Mouse (Mus musculus) heart, postnatal 0 days (tissue): ENCODE data around the gene Rdh16f1. TPM values are rescaled to one million over a fixed set of nuclear protein-coding genes. Genes with fewer than 3 reads are reported as not detected.

ENCODE experiments used
- ATAC-seq: fragments of 200-750 bp; cut with Nextera tagmentation; 2 replicates; pipeline ENCODE4 v1.8.0; 2017; ENCODE audit warnings: low read depth, moderate number of reproducible peaks, moderate library complexity; ENCODE audit not compliant: insufficient read depth
- DNase-seq: peaks from one replicate; pipeline ENCODE4 v3.0.0-alpha.2; 2016; ENCODE audit warnings: low spot score
- H3K27ac ChIP-seq: fragments of 300-500 bp; sonication (generic); 2 replicates; pipeline ENCODE4 v1.5.1; 2014; ENCODE audit warnings: low read depth, mild to moderate bottlenecking
- H3K27me3 ChIP-seq: fragments of 300-500 bp; sonication (generic); 2 replicates; pipeline ENCODE4 v1.6.1; 2014; ENCODE audit warnings: low read length, mixed read lengths; ENCODE audit not compliant: control insufficient read depth, insufficient read depth
- H3K36me3 ChIP-seq: fragments of 300-500 bp; sonication (generic); replicated peaks from 2 replicates; pipeline ENCODE4 v1.6.1; 2014; ENCODE audit warnings: low read length, mixed read lengths; ENCODE audit not compliant: control insufficient read depth, insufficient read depth
- H3K4me1 ChIP-seq: fragments of 300-500 bp; sonication (generic); 2 replicates; pipeline ENCODE4 v1.6.1; 2014; ENCODE audit warnings: antibody characterized with exemption; ENCODE audit not compliant: control insufficient read depth, insufficient read depth
- H3K4me2 ChIP-seq: fragments of 300-500 bp; sonication (generic); 2 replicates; pipeline ENCODE4 v1.6.1; 2014; ENCODE audit warnings: low read depth, mild to moderate bottlenecking, low read length, moderate library complexity
- H3K4me3 ChIP-seq: fragments of 300-500 bp; sonication (generic); 2 replicates; pipeline ENCODE4 v1.5.1; 2014; ENCODE audit warnings: low read depth, low read length
- H3K9ac ChIP-seq: fragments of 300-500 bp; sonication (generic); replicated peaks from 2 replicates; pipeline ENCODE4 v1.6.1; 2014; ENCODE audit warnings: low read depth, low read length, mixed read lengths
- H3K9me3 ChIP-seq: fragments of 300-500 bp; sonication (generic); replicated peaks from 2 replicates; pipeline ENCODE4 v1.6.1; 2016; ENCODE audit warnings: low read length; ENCODE audit not compliant: control insufficient read depth
- CTCF ChIP-seq: IDR thresholded peaks from 2 replicates; pipeline ENCODE4 v1.5.1; 2016; ENCODE audit warnings: antibody characterized with exemption, control low read depth, low read depth
- EP300 ChIP-seq: IDR thresholded peaks from 2 replicates; pipeline ENCODE4 v1.6.1; 2016; ENCODE audit warnings: antibody characterized with exemption, low read depth
- WGBS: fragments of 180-500 bp; shearing (Covaris S2); extraction: QIAGEN DNeasy Blood & Tissue Kit; methylation state at CpG from one replicate; pipeline ENCODE4 v1.1.7; 2014; 5-methylcytosine and 5-hydroxymethylcytosine counted together
- polyA plus RNA-seq: library from polyadenylated mRNA; unstranded; fragments of >200 nt; fragmentation: Nextera tagmentation; extraction: Ambion mirVana; gene quantifications from 2 replicates; pipeline ENCODE4 v1.2.1, GENCODE M21; 2015
- total RNA-seq: library from RNA; depleted of rRNA; stranded (reverse); fragments of >200 nt; gene quantifications from 2 replicates; pipeline ENCODE4 v1.2.3, GENCODE M21; 2014; ENCODE audit warnings: low replicate concordance

Rdh16f1 gene
- total and polyA plus RNA-seq, 2 experiments from 2014 or later, result not detected

DNA sequence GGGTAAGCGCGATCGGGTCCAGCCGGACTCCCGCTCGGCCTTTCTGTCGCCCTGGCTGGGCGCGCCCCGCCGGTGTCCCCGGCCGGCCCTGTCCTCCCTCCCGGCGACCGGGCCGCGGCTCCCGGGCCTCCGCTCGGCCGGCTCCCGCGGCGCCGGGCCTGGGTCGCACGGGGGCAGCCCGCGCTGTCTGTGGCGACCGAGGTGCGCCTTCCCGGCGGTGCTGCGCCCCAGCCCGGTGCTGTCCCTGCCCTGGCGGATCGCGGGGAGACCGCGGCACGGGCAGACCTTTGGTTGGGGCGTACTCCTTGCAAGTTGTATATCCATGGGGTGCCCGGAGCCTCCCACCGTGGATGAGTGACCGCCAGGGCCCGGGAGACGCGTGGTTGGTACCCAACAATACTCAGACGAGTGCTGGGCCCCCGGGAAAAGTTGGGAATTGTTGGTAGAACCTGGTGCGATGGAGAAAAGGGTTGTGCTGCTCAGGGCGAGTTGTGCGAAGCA is 19.9 kb upstream of the Rdh16f1 start:
- Histone ChIP-seq H3K4me3 (peak overlapping the region; percentile 91), H3K27me3 (no peaks in the 10 kb centered on the region), H3K27ac (peak overlapping the region; percentile 83), H3K36me3 (peaks cover 34% of the 10 kb centered on the region), H3K4me2 (peak overlapping the region; percentile 84), H3K4me1 (peaks cover 9% of the 10 kb centered on the region), H3K9ac (peak overlapping the region; percentile 97), H3K9me3 (no peaks in the 10 kb centered on the region)
- peak; percentile 56 for ATAC-seq
- DNase-seq, result no peak
- under 1% methylated on average over 41 of the region's 55 CpGs for WGBS
- TF ChIP-seq CTCF (no peak), EP300 (no peak)

DNA sequence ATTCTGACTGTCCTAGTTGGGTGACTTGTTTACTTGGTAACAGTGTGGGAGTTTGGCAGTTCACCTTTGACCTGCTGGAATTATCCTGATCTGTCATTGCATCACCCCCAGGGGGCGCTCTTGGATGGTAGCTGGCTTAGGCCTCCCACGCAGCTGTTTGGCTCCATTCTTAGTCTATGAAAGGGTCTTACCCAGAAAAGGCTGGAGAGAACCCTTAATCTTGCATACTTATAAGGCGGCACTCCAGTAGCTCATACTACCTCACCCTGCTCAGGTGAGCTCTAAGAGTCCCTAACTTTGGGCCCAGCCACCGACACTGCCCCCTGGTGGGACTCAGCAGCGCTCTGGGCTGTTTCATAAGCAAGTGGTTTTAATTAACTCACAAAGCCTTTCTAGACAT is 14.9 kb upstream of the Rdh16f1 start:
- no peaks in the 10 kb centered on the region for H3K9me3 ChIP-seq
- H3K4me3 ChIP-seq, result no peak overlapping the region
- H3K4me1 ChIP-seq, result peaks cover 9% of the 10 kb centered on the region
- H3K27ac ChIP-seq, result no peak overlapping the region
- ATAC-seq, result no peak
- no peak for DNase-seq
- peaks cover 62% of the 10 kb centered on the region for H3K36me3 ChIP-seq
- no peak overlapping the region for H3K4me2 ChIP-seq
- H3K27me3 ChIP-seq, result no peaks in the 10 kb centered on the region
- no peak for TF ChIP-seq EP300
- TF ChIP-seq CTCF, result peak; percentile 51
- H3K9ac ChIP-seq, result no peak overlapping the region
- 67% methylated on average over 5 of the region's 5 CpGs for WGBS

DNA sequence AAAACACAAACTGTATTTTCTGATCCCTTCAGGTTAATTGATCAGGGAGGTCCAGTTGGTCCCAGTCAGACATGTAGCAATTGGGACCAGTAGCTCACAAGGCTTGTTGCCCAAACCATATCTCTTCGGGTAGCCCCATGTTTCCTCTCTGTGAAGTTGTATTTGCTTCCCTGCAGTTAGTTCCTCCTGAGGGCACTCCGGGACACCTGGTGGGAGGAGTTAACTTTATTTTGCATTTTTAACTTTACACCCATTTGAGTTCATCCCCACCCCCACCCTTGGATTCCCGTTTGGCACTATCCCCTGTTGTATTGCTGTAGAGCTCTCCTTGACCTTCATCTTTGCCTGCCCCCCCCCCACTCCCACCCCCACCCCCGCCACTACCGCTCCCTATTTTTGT is 13.7 kb upstream of the Rdh16f1 start:
- no peaks in the 10 kb centered on the region for H3K9me3 ChIP-seq
- H3K4me2 ChIP-seq, result no peak overlapping the region
- H3K4me1 ChIP-seq, result peaks cover 1% of the 10 kb centered on the region; the same call in 1 of the 2 replicates
- DNase-seq (no peak), ATAC-seq (no peak)
- no peak overlapping the region for H3K4me3 ChIP-seq
- H3K27ac ChIP-seq, result no peak overlapping the region
- TF ChIP-seq CTCF, result no peak
- no peak for TF ChIP-seq EP300
- H3K27me3 ChIP-seq, result no peaks in the 10 kb centered on the region
- WGBS, result 69% methylated on average over 5 of the region's 5 CpGs
- no peak overlapping the region for H3K9ac ChIP-seq
- peaks cover 62% of the 10 kb centered on the region for H3K36me3 ChIP-seq

DNA sequence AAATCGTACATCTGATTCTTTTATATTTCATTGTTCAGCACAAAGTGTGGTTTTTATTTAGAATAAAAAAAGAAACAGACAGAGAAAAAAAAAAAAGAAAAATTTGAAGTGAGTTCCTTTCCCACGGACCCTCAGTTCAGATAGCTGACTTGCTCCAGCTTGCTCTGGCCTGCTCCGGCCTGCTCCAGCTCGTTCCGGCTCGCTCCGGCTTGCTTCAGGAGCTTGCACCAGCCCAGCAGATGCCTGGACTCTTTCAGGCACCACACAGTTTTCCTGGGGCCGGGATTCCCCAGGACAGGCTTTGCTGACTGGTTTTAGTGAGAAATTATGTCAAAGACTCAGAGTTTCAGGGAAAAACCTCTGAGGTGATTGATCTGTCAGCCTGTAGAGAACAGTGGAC is 12.3 kb upstream of the Rdh16f1 start:
- H3K36me3 ChIP-seq, result peaks cover 51% of the 10 kb centered on the region
- no peaks in the 10 kb centered on the region; the same call in 1 of the 2 replicates for H3K4me1 ChIP-seq
- H3K27ac ChIP-seq, result no peak overlapping the region
- no peak for ATAC-seq
- DNase-seq, result no peak
- 0 out of 2 replicates have a peak overlapping the region, but pooled peaks have one; percentile 2 for H3K4me2 ChIP-seq
- H3K9ac ChIP-seq, result no peak overlapping the region
- no peaks in the 10 kb centered on the region for H3K27me3 ChIP-seq
- TF ChIP-seq CTCF (no peak), EP300 (no peak)
- no peaks in the 10 kb centered on the region for H3K9me3 ChIP-seq
- no peak overlapping the region for H3K4me3 ChIP-seq
- 81% methylated on average over 8 of the region's 8 CpGs for WGBS

DNA sequence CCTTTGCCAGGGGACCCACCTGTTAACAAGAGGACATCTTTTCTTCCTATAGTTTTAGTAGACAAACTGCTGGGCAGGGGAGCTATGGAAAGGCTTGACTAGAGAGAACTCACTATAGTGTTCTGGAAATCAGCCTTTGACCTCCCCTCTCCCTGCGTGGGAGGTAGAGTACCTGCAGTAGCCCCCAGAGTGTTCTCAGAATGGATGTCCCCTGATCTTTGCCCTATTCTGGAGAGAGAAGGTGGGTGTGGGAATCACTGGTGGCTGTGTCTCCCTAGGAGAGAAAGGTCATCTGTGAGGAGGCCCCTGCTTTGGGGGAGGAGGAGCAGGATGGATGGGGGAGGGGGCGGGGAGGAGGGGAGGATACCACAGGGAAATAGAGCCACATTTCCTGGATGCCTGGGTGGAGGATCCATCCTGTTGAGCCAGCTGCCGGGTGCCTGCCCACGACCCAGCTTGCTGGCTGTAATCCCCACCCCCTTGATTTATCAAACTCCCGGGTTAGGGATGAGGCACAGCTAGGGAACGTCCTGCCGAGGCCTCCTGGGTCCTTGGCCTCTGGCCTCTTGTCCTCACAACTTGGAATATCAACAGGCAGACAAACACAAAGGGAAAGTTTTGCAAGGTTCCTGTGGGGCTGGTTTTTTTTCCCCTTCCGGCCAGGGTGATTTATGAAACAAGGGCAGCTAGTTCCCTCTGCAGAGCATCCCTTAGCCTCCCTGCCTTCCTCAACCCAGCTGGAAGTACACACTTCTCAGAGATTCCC is 10.6 kb upstream of the Rdh16f1 start:
- no peaks in the 10 kb centered on the region for H3K27me3 ChIP-seq
- no peaks in the 10 kb centered on the region for H3K9me3 ChIP-seq
- H3K9ac ChIP-seq, result no peak overlapping the region
- ATAC-seq (peak; percentile 37), DNase-seq (no peak)
- peak overlapping the region; percentile 52 for H3K27ac ChIP-seq
- no peaks in the 10 kb centered on the region; the same call in 1 of the 2 replicates for H3K4me1 ChIP-seq
- H3K36me3 ChIP-seq, result peaks cover 34% of the 10 kb centered on the region
- H3K4me3 ChIP-seq, result peak overlapping the region; percentile 39
- peak overlapping the region; percentile 57 for H3K4me2 ChIP-seq
- 6% methylated on average over 8 of the region's 8 CpGs for WGBS
- TF ChIP-seq EP300 (no peak), CTCF (no peak)
